Mouse (Mus musculus) liver, postnatal 0 days (tissue): ENCODE data around the gene Plekho2. TPM values are rescaled to one million over a fixed set of nuclear protein-coding genes. Genes with fewer than 3 reads are reported as not detected.
A peak's percentile ranks its signal among the peaks of the same experiment; 100 is the strongest.

ENCODE experiments used
- ATAC-seq: fragments of 200-750 bp; cut with Nextera tagmentation; 2 replicates; pipeline ENCODE4 v1.8.0; 2017; ENCODE audit warnings: mild to moderate bottlenecking, moderate library complexity
- DNase-seq: peaks from one replicate; pipeline ENCODE4 v3.0.0-alpha.2; 2016
- H3K27ac ChIP-seq: fragments of 300-500 bp; sonication (generic); 2 replicates; pipeline ENCODE4 v1.5.1; 2014; ENCODE audit warnings: antibody characterized with exemption, moderate library complexity, mild to moderate bottlenecking, low read depth
- H3K27me3 ChIP-seq: fragments of 300-500 bp; sonication (generic); 2 replicates; pipeline ENCODE4 v1.6.1; 2014; ENCODE audit warnings: low read length, control low read depth, mixed read lengths; ENCODE audit not compliant: insufficient read depth
- H3K36me3 ChIP-seq: fragments of 300-500 bp; sonication (generic); replicated peaks from 2 replicates; pipeline ENCODE4 v1.6.1; 2014; ENCODE audit warnings: mild to moderate bottlenecking, control low read depth, low read length, moderate library complexity, mixed read lengths; ENCODE audit not compliant: insufficient read depth
- H3K4me1 ChIP-seq: fragments of 300-500 bp; sonication (generic); 2 replicates; pipeline ENCODE4 v1.6.1; 2014; ENCODE audit warnings: antibody characterized with exemption, mild to moderate bottlenecking, control low read depth; ENCODE audit not compliant: insufficient read depth
- H3K4me2 ChIP-seq: fragments of 300-500 bp; sonication (generic); 2 replicates; pipeline ENCODE4 v1.6.1; 2014; ENCODE audit warnings: low read depth, mild to moderate bottlenecking, low read length, moderate library complexity, mixed read lengths
- H3K4me3 ChIP-seq: fragments of 300-500 bp; sonication (generic); 2 replicates; pipeline ENCODE4 v1.5.1; 2014; ENCODE audit warnings: low read depth, low read length
- H3K9ac ChIP-seq: fragments of 300-500 bp; sonication (generic); replicated peaks from 2 replicates; pipeline ENCODE4 v1.6.1; 2014; ENCODE audit warnings: mild to moderate bottlenecking, moderate library complexity
- H3K9me3 ChIP-seq: fragments of 300-500 bp; sonication (generic); 2 replicates; pipeline ENCODE4 v1.6.1; 2016; ENCODE audit warnings: mild to moderate bottlenecking, control low read depth, low read length, mixed read lengths
- CTCF ChIP-seq: sonication (generic); IDR thresholded peaks from 2 replicates; pipeline ENCODE4 v1.5.1; 2016; ENCODE audit warnings: antibody characterized with exemption, low read depth
- EP300 ChIP-seq: IDR thresholded peaks from 2 replicates; pipeline ENCODE4 v1.6.1; 2016; ENCODE audit warnings: antibody characterized with exemption, low read depth, mild to moderate bottlenecking
- WGBS: fragments of 180-500 bp; shearing (Covaris S2); extraction: QIAGEN DNeasy Blood & Tissue Kit; methylation state at CpG from one replicate; pipeline ENCODE4 v1.1.7; 2014; ENCODE audit not compliant: insufficient replicate concordance; 5-methylcytosine and 5-hydroxymethylcytosine counted together
- polyA plus RNA-seq: library from polyadenylated mRNA; unstranded; fragments of >200 nt; fragmentation: Nextera tagmentation; extraction: Ambion mirVana; gene quantifications from 2 replicates; pipeline ENCODE4 v1.2.1, GENCODE M21; 2015

Plekho2 gene
- polyA plus RNA-seq, 1 experiment from 2014 or later, result 14.5 TPM

- TF ChIP-seq EP300, result no peak
- Histone ChIP-seq H3K9me3 (no peaks in the 10 kb centered on the region), H3K27me3 (no peaks in the 10 kb centered on the region), H3K36me3 (no peaks in the 10 kb centered on the region), H3K4me1 (peaks cover 41% of the 10 kb centered on the region), H3K27ac (peak overlapping the region; percentile 46; the same call in 1 of the 2 replicates), H3K4me3 (no peak overlapping the region), H3K9ac (no peak overlapping the region), H3K4me2 (no peak overlapping the region)
- WGBS, result 40% methylated on average over 8 of the region's 8 CpGs
- ATAC-seq (no peak), DNase-seq (no peak)
Measured at GRCm38 (mm10) chr9:65532986-65533385, 46.9 kb downstream of the Plekho2 start.

GRCm38 (mm10) chr9:65531283-65531682, 48.6 kb downstream of the Plekho2 start:
- Histone ChIP-seq H3K27ac (no peak overlapping the region), H3K27me3 (no peaks in the 10 kb centered on the region), H3K36me3 (no peaks in the 10 kb centered on the region), H3K4me1 (peaks cover 38% of the 10 kb centered on the region), H3K9me3 (no peaks in the 10 kb centered on the region), H3K4me2 (no peak overlapping the region), H3K9ac (no peak overlapping the region), H3K4me3 (no peak overlapping the region)
- WGBS, result 88% methylated on average over 5 of the region's 5 CpGs
- no peak for ATAC-seq
- TF ChIP-seq CTCF, result no peak
- TF ChIP-seq EP300, result no peak
- no peak for DNase-seq

- H3K27ac ChIP-seq, result peak overlapping the region; percentile 44; the same call in 1 of the 2 replicates
- peaks cover 30% of the 10 kb centered on the region for H3K4me1 ChIP-seq
- H3K9me3 ChIP-seq, result no peaks in the 10 kb centered on the region
- 56% methylated on average over 8 of the region's 8 CpGs for WGBS
- no peaks in the 10 kb centered on the region for H3K36me3 ChIP-seq
- peak; percentile 54 for DNase-seq
- H3K9ac ChIP-seq, result no peak overlapping the region
- no peaks in the 10 kb centered on the region for H3K27me3 ChIP-seq
- H3K4me3 ChIP-seq, result no peak overlapping the region
- ATAC-seq, result peak; percentile 72
- TF ChIP-seq CTCF (no peak), EP300 (no peak; the same call in 1 of the 2 replicates)
- H3K4me2 ChIP-seq, result no peak overlapping the region
Measured at GRCm38 (mm10) chr9:65529659-65530058, 50.2 kb downstream of the Plekho2 start.

- H3K4me3 ChIP-seq, result no peak overlapping the region
- H3K27me3 ChIP-seq, result no peaks in the 10 kb centered on the region
- ATAC-seq (peak; percentile 77), DNase-seq (peak; percentile 70)
- TF ChIP-seq EP300 (peak; percentile 84), CTCF (peak; percentile 48)
- peak overlapping the region; percentile 35 for H3K4me2 ChIP-seq
- peak overlapping the region; percentile 30 for H3K9ac ChIP-seq
- no peaks in the 10 kb centered on the region for H3K9me3 ChIP-seq
- peak overlapping the region; percentile 66 for H3K27ac ChIP-seq
- H3K4me1 ChIP-seq, result peaks cover 28% of the 10 kb centered on the region
- H3K36me3 ChIP-seq, result no peaks in the 10 kb centered on the region
- WGBS, result 60% methylated on average over 6 of the region's 6 CpGs
Measured at GRCm38 (mm10) chr9:65528417-65529038, 51.3 kb downstream of the Plekho2 start.

GRCm38 (mm10) chr9:65525445-65526195, 54.2 kb downstream of the Plekho2 start:
- H3K9ac ChIP-seq, result no peak overlapping the region

GRCm38 (mm10) chr9:65523611-65524364, 56.1 kb downstream of the Plekho2 start:
- H3K27ac ChIP-seq, result no peak overlapping the region
- H3K27me3 ChIP-seq, result peaks cover 8% of the 10 kb centered on the region
- peak; percentile 98 for TF ChIP-seq CTCF
- TF ChIP-seq EP300, result no peak
- no peak overlapping the region for H3K9ac ChIP-seq
- peaks cover 17% of the 10 kb centered on the region for H3K4me1 ChIP-seq
- H3K4me3 ChIP-seq, result no peak overlapping the region
- H3K4me2 ChIP-seq, result no peak overlapping the region
- WGBS, result 25% methylated on average over 14 of the region's 14 CpGs
- no peaks in the 10 kb centered on the region for H3K36me3 ChIP-seq
- DNase-seq, result peak; percentile 86
- H3K9me3 ChIP-seq, result no peaks in the 10 kb centered on the region
- peak; percentile 80 for ATAC-seq

More at GRCm38 (mm10) chr9:65525445-65526195, 54.2 kb downstream of the Plekho2 start:
- Histone ChIP-seq H3K27ac (no peak overlapping the region), H3K4me2 (no peak overlapping the region), H3K4me3 (no peak overlapping the region), H3K4me1 (peaks cover 26% of the 10 kb centered on the region), H3K9me3 (no peaks in the 10 kb centered on the region), H3K27me3 (peaks cover 2% of the 10 kb centered on the region; the same call in 1 of the 2 replicates), H3K36me3 (no peaks in the 10 kb centered on the region)
- TF ChIP-seq CTCF (no peak), EP300 (no peak)
- ATAC-seq (no peak), DNase-seq (no peak)
- 75% methylated on average over 10 of the region's 10 CpGs for WGBS
